Mouse (Mus musculus): Measurements from ENCODE around the gene Fras1. TPM values are rescaled to one million over a fixed set of nuclear protein-coding genes. Genes with fewer than 3 reads are reported as not detected.
A peak's percentile ranks its signal among the peaks of the same experiment; 100 is the strongest.

Gene Fras1
- total and polyA plus RNA-seq, 2 experiments from 2014 or later: 4.0 to 43.0 TPM

- peak; percentile 60; the same call in 1 of the 2 replicates for ATAC-seq (ENCODE audit: insufficient read depth, low read depth)
- Histone ChIP-seq H3K27me3 (ENCODE audit: control insufficient read depth, insufficient read depth, low read length) (no peaks in the 10 kb centered on the region), H3K4me2 (ENCODE audit: low read depth, low read length) (no peak overlapping the region), H3K9ac (replicated peaks; ENCODE audit: low read depth, low read length) (no peak overlapping the region), H3K36me3 (replicated peaks; ENCODE audit: control insufficient read depth, insufficient read depth, low read length) (peaks cover 5% of the 10 kb centered on the region), H3K4me1 (ENCODE audit: control insufficient read depth, insufficient read depth) (peaks cover 5% of the 10 kb centered on the region), H3K9me3 (replicated peaks; ENCODE audit: control insufficient read depth, low read length) (0 out of 2 replicates have a peak, but pooled peaks cover 4% of the 10 kb centered on the region), H3K27ac (ENCODE audit: low read depth) (no peak overlapping the region), H3K4me3 (ENCODE audit: low read depth, low read length) (no peak overlapping the region)
- WGBS: 35% methylated on average over 2 of the region's 2 CpGs
- TF ChIP-seq EP300 (IDR thresholded peaks at IDR 0.05; ENCODE audit: low read depth) (no peak), CTCF (IDR thresholded peaks at IDR 0.05; ENCODE audit: low read depth) (no peak)
- DNase-seq (ENCODE audit: low spot score): peak; percentile 21
Observed at GRCm38 (mm10) chr5:96688885-96689284, 315.1 kb downstream of the Fras1 start.

GRCm38 (mm10) chr5:96698972-96699371 lies 325.2 kb downstream of the Fras1 start:
- no peak for ATAC-seq (ENCODE audit: insufficient read depth, low read depth)
- DNase-seq (ENCODE audit: low spot score): no peak
- no peaks in the 10 kb centered on the region for H3K27me3 ChIP-seq (ENCODE audit: control insufficient read depth, insufficient read depth, low read length)
- TF ChIP-seq EP300 (IDR thresholded peaks at IDR 0.05; ENCODE audit: low read depth): no peak
- H3K9me3 ChIP-seq (replicated peaks; ENCODE audit: control insufficient read depth, low read length): no peaks in the 10 kb centered on the region
- H3K36me3 ChIP-seq (replicated peaks; ENCODE audit: control insufficient read depth, insufficient read depth, low read length): peaks cover 8% of the 10 kb centered on the region; the same call in 1 of the 2 replicates
- no peak overlapping the region for H3K4me2 ChIP-seq (ENCODE audit: low read depth, low read length)
- H3K4me1 ChIP-seq (ENCODE audit: control insufficient read depth, insufficient read depth): no peaks in the 10 kb centered on the region
- 70% methylated on average over 8 of the region's 8 CpGs for WGBS
- no peak overlapping the region; the same call in 1 of the 2 replicates for H3K27ac ChIP-seq (ENCODE audit: low read depth)
- no peak overlapping the region for H3K9ac ChIP-seq (replicated peaks; ENCODE audit: low read depth, low read length)
- no peak overlapping the region for H3K4me3 ChIP-seq (ENCODE audit: low read depth, low read length)

- Histone ChIP-seq H3K27me3 (ENCODE audit: control insufficient read depth, insufficient read depth, low read length) (no peaks in the 10 kb centered on the region), H3K36me3 (replicated peaks; ENCODE audit: control insufficient read depth, insufficient read depth, low read length) (0 out of 2 replicates have a peak, but pooled peaks cover 3% of the 10 kb centered on the region), H3K4me1 (ENCODE audit: control insufficient read depth, insufficient read depth) (no peaks in the 10 kb centered on the region), H3K4me3 (ENCODE audit: low read depth, low read length) (no peak overlapping the region), H3K9me3 (replicated peaks; ENCODE audit: control insufficient read depth, low read length) (no peaks in the 10 kb centered on the region), H3K4me2 (ENCODE audit: low read depth, low read length) (no peak overlapping the region), H3K27ac (ENCODE audit: low read depth) (no peak overlapping the region), H3K9ac (replicated peaks; ENCODE audit: low read depth, low read length) (no peak overlapping the region)
- no peak for ATAC-seq (ENCODE audit: insufficient read depth, low read depth)
- DNase-seq (ENCODE audit: low spot score): no peak
- TF ChIP-seq CTCF (IDR thresholded peaks at IDR 0.05; ENCODE audit: low read depth) (no peak), EP300 (IDR thresholded peaks at IDR 0.05; ENCODE audit: low read depth) (no peak)
- WGBS: 68% methylated on average over 22 of the region's 22 CpGs
Observed at GRCm38 (mm10) chr5:96702706-96703625, 329.2 kb downstream of the Fras1 start.

GRCm38 (mm10) chr5:96708515-96708914 lies 334.8 kb downstream of the Fras1 start:
- TF ChIP-seq EP300 (IDR thresholded peaks at IDR 0.05; ENCODE audit: low read depth): no peak
- no peak for TF ChIP-seq CTCF (IDR thresholded peaks at IDR 0.05; ENCODE audit: low read depth)
- Histone ChIP-seq H3K4me3 (ENCODE audit: low read depth, low read length) (no peak overlapping the region), H3K9me3 (replicated peaks; ENCODE audit: control insufficient read depth, low read length) (no peaks in the 10 kb centered on the region), H3K9ac (replicated peaks; ENCODE audit: low read depth, low read length) (no peak overlapping the region), H3K36me3 (replicated peaks; ENCODE audit: control insufficient read depth, insufficient read depth, low read length) (no peaks in the 10 kb centered on the region), H3K4me2 (ENCODE audit: low read depth, low read length) (no peak overlapping the region), H3K27ac (ENCODE audit: low read depth) (no peak overlapping the region), H3K4me1 (ENCODE audit: control insufficient read depth, insufficient read depth) (no peaks in the 10 kb centered on the region), H3K27me3 (ENCODE audit: control insufficient read depth, insufficient read depth, low read length) (no peaks in the 10 kb centered on the region)
- DNase-seq (ENCODE audit: low spot score) (no peak), ATAC-seq (ENCODE audit: insufficient read depth, low read depth) (no peak)
- 83% methylated on average over 10 of the region's 10 CpGs for WGBS

- H3K36me3 ChIP-seq (replicated peaks; ENCODE audit: control insufficient read depth, insufficient read depth, low read length): no peaks in the 10 kb centered on the region
Observed at GRCm38 (mm10) chr5:96712089-96712684, 338.4 kb downstream of the Fras1 start.

More at GRCm38 (mm10) chr5:96712089-96712684, 338.4 kb downstream of the Fras1 start:
- H3K9ac ChIP-seq (replicated peaks; ENCODE audit: low read depth, low read length): no peak overlapping the region
- no peak overlapping the region for H3K4me3 ChIP-seq (ENCODE audit: low read depth, low read length)
- no peaks in the 10 kb centered on the region for H3K27me3 ChIP-seq (ENCODE audit: control insufficient read depth, insufficient read depth, low read length)
- TF ChIP-seq CTCF (IDR thresholded peaks at IDR 0.05; ENCODE audit: low read depth): no peak
- no peak for ATAC-seq (ENCODE audit: insufficient read depth, low read depth)
- no peak overlapping the region for H3K27ac ChIP-seq (ENCODE audit: low read depth)
- WGBS: 48% methylated on average over 12 of the region's 12 CpGs
- no peaks in the 10 kb centered on the region for H3K4me1 ChIP-seq (ENCODE audit: control insufficient read depth, insufficient read depth)
- no peak overlapping the region for H3K4me2 ChIP-seq (ENCODE audit: low read depth, low read length)
- no peak for DNase-seq (ENCODE audit: low spot score)
- no peaks in the 10 kb centered on the region for H3K9me3 ChIP-seq (replicated peaks; ENCODE audit: control insufficient read depth, low read length)

All from heart, postnatal 0 days (tissue).